Mouse (Mus musculus): ENCODE data around the gene Emilin2. TPM values are rescaled to one million over a fixed set of nuclear protein-coding genes. Genes with fewer than 3 reads are reported as not detected.

The Emilin2 gene
- polyA plus RNA-seq, 1 experiment: 10.1 TPM

DNA sequence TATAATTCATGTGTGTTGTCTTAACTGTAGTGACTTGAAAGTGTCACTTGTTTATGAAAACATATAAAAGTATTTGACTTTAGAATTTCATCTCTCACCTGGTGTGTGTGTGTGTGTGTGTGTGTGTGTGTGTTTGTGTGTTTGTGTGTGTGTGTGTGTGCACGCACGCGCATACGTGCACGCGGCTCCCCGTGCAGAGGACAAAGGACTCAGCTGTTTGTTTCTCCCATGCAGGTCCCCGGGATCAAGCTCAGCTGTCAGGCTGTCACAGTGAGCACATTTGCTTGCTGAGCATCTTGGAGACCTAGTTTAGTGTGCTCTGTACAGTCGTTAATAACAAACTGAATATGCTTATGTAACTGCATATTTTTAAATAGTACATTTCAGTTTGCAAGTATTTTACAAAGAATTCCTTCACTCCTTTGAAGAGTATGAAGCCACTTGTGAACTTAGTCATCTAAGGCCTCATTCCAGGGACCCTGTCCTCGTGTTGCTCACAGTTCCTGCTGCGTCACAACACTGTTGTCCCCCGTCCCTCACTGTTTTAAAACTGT is 77.7 kb downstream of the Emilin2 start:
- DNase-seq (ENCODE audit: low read depth): no peak

DNA sequence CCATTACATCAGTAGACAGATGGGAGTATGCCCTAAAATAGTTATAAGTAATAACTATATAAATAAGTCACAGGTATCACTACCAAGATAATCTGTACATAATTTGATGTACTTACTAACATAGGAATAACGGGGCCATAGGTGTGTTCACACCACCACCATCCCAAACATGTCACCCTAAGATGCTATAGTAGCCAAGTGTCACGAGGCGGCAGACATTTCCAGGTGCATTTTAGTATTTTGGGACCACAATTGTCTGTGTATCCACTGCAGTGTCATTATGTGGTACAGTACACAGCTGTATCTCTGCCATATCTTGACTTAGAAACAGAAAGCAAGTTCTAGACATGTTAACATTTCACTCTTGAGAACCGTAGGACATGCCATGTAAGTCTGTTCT is 78.6 kb downstream of the Emilin2 start:
- DNase-seq (ENCODE audit: low read depth): no peak

DNA sequence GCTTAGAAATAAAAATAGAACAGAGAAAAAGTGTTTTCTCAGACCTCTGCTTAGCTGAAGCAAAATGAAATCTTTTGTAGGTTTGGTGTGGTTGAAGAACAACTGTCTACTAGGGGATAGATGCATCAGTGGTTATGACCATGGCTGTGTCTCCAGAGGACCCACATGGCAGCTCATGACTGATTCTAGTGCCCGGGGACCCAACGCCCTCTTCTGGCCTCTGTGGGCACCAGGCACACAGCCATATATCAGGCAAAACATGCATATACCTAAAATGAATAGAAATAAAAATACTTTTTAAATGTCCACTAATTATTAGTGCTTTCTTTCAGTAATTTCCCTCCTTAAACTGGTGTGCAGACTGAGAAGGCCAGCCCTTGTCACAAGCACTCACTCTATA is 79.8 kb downstream of the Emilin2 start:
- no peak for DNase-seq (ENCODE audit: low read depth)

DNA sequence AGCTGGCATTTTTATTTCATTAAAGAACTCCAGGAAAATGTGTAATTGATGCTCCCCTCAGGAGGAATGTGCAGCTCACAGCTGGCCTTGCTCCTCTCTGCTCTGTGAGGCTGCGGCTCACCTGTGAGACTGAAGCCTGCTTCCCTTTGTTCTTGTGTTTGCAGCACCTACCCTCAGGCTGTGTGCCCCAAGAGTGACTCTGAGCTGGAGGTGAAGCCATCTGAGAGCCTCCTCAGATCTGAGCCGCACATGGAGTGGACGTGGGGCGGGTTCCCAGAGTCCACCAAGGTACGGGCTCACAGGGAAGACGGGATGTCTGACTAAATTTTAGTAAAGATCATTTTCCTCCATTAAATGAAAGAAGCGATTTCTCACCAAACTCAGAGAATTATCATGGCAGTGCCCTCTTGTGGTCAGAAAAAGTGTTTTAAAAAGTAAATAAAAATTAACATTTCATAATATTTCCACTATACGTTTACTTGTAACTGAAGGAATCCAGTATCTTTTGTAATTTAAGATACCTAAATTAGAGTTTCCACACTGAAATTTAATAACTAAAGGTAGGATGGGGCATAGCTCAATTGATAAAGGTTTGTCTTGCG is 81.6 kb downstream of the Emilin2 start:
- DNase-seq (ENCODE audit: low read depth): no peak

DNA sequence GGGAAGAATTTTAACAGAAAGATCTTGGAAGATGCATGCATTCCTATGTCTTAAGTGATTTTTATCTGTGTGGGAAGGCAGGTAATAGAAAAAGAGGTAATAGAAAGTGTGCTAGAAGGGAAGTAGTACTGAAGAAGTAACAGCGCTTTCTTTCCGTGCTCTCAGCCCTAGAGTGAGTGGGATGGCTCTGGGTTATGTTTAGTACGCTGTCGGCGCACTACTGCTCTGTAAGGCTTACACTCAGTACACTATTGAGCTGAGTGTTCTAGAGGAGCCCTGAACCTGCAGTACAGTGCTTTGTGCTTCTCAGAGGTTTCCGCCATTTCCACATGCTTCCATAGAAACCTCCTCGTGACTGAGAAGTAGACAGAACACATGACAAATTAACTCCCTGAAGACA is 83.1 kb downstream of the Emilin2 start:
- no peak for DNase-seq (ENCODE audit: low read depth)

DNA sequence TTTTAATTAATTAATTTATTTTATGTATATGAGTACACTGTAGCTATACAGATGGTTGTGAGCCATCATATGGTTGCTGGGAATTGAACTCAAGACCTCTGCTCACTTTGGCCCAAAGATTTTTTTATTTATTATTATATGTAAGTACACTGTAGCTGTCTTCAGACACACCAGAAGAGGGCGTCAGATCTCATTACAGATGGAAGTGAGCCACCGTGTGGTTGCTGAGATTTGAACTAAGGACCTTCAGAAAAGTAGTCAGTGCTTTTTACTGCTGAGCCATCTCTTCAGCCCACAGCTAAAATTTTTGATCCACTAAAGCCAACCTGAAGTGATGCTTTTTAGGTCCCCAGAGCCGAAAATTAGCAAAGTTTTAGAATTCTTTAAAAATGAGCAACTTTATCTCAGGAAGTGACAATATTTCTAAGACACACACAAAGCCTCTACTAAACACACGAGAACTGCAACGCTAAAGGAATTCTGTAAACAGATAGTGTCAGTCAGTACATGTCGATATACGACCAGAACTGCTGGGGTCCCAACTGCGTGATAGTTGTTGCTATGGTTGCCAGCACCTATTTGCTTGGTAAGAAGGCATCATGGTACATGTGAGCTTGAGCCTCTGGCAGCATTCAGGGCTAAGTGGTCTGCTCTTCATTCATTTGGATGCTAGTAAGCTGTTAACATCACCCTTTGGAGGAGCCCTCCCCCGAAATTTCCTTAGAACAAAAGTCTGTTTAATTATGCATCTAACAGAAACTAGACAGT is 84.5 kb downstream of the Emilin2 start:
- no peak for DNase-seq (ENCODE audit: low read depth)

DNA sequence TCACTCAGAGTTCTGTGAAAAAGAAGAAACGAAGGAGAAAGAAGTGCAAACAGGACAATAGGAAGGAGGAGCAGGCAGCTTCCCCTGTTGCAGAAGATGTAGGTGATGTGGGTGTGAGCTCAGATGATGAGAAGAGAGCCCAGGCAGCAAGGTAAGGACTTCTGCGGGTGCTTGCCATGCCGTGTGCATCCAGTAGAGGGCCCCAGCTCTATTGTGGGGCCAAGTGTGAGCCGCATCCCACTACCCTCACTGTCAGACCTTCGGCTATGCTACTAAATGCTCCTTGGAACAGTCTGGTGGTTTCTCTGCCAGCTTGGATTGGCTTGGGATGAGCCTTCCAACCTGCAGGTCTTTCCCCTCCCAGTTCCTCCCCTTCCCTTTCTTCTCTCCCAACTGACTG is 86.7 kb downstream of the Emilin2 start:
- DNase-seq (ENCODE audit: low read depth): no peak

DNA sequence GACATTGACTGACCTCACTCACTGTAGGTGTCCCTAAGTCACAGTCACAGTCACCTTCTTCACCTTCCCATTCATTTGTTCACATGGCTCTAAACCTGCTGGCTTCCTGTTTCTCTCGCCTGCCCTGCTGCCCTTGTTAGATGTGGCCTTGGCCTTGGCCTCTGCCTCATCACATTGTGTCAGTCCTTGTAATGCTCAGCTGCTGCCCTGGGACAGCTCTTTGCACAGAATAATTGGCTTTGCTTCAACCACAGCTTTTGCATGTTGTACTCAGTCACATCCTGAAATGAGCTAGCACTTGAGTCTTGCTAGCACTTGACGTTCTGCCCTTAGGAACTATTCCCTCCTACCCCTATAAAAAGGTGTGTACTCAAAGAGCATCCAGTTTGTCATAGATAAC is 87.3 kb downstream of the Emilin2 start:
- DNase-seq (ENCODE audit: low read depth): peak; percentile 63

DNA sequence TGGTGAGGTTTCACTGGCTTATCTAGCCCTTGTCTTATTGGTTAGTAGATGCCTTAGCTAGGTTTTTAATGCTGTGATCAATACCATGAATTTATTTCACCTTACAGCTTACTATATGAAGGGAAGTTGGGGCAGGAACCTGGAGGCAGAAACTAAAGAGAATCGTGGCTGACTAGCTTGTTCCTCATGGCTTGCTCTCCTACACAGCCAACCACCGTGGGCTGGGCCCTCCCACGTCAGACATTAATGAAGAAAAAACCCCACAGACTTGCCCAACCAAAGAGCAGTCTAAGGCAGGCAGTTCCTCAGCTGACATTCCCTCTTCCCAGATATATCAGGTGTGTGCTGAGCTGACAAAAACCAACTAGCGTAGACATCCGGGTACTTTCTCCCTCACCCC is 88.1 kb downstream of the Emilin2 start:
- DNase-seq (ENCODE audit: low read depth): peak; percentile 41

DNA sequence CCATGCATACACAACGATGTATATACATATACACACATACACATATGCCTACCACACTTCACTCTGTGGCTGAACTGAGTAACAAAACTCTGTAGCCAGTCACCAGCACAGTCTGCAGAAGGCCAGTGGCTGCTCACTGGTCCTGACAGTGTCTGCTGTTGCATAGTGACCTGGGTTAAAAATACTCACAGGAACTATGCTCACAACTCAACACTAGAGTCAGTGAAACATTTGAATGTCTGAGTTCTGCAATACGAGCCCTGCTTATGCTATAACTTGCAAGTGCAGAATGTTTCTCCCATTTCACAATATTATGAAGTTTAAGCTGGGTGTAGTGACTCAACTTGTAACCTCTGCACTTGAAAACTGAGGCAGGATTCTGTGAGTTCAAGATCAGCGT is 90.4 kb downstream of the Emilin2 start:
- DNase-seq (ENCODE audit: low read depth): no peak

DNA sequence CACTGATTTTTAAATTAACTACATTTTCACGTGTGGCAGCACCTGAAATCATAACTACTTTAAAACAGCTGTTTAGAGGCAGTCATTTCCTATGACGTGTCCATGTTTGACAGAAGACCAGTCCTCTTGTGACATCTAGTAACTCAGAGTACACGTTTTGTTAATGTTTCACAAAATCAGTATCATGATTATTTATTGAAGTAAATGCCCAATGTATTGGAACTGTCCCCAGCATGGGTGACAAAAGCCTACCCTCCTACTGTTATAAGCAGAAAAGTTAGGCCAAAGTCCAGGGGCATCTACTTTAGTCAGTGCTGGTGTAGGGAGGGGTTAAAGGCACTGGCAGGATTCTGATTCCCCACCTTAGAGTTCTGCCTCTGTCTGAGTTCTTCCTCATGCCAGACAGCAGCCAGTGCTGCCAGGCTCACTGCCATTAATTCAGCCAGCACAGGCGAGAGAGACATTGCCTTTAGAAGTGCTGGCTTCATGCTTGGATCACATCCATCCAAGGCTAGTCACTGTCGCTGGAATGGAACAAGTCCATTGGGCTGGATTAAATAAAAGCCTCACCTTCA is 94.6 kb downstream of the Emilin2 start:
- DNase-seq (ENCODE audit: low read depth): no peak

DNA sequence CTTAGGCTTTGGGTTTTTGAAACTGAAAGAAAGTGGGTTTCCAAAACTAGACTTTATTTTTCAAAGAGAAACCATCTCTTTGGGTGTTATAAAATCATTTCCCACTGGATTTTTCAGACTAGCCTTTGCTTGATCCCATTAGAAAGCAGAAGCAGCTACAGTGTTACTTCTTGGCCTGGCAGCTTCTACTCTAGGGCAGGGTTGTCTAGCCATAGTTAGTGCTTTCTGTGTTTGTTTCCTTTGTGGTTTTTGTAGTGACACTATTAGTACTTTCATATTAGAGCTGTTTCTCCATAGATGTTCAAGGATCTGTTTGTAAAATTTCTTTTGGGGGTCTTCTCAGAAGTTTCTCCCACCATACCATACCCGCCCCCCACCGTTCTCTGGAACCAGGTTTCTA is 95.5 kb downstream of the Emilin2 start:
- DNase-seq (ENCODE audit: low read depth): no peak

DNA sequence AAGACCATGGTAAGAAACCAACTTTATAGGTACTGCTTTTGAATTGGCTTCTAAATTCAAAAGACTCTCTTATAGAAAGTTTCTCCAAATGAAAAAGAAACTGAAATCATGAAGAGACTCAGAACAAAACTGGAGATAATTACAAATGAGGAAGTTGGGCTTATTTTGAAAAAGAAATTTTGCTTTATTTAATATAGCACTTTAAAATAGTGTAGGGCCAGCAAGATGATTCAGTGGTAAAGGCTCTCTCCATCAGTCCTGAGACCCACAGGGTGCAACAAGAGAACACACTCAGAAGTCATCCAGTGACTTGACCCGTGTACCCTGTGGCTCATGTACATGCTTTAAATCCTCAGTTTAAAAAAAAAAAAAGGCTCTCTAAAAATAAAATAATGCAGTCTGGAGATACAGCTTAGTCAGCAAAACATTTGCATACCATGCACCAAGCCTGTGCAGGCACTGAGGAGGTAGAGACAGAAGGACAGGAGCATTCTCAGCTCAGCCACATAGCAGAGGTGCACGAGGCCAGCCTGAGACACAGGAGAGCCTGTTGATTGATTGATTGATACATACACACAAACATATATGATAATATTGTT is 96.4 kb downstream of the Emilin2 start:
- DNase-seq (ENCODE audit: low read depth): no peak

DNA sequence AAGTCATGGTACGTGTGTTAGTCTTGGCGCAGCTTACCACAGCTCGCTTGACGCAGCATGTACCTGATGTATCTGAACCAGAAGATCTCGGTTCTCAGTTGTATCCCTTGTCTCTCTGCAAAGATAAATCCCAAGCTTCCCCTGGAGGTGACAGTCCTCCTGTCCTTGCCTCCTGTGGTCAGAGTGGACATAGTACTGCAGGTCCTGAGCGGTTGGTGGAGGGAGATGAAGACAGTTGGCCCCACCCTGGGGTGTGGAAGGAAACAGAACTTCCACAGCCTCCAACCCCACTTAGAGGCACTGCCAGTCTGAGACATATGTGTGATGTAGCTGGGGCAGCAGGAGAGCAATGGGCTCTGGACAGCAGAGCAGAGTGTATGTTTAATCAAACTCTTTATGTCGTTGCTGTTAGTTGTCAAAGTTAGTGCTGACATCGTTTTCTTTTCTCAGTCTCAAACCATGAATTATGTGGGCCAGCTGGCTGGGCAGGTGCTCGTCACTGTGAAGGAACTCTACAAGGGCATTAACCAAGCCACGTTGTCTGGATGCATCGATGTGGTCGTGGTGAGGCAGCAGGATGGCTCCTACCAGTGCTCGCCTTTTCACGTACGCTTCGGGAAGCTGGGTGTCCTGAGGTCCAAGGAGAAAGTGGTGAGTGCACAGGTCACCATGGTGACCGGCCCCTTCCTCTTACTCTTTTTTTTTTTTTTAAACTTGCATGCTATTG is 97.1 kb downstream of the Emilin2 start:
- no peak for DNase-seq (ENCODE audit: low read depth)

DNA sequence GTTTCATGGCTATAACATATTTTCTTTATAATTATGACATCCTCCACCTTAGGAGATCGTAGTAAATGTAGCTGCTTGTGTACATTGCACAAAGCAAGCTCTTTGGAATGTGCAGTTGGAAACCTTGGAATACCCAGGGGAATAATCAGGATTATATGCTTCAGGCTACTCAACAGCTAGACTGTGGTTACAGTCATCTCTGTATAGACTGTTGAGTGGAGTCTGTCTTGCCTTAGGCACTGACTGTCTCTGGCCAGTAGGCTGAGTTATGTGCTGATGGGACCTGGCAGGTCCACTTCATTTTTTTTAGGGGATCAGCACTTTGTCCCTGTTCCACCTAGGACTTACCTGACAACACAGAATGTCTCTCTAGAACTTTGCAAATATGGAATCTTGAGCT is 98.1 kb downstream of the Emilin2 start:
- DNase-seq (ENCODE audit: low read depth): no peak

DNA sequence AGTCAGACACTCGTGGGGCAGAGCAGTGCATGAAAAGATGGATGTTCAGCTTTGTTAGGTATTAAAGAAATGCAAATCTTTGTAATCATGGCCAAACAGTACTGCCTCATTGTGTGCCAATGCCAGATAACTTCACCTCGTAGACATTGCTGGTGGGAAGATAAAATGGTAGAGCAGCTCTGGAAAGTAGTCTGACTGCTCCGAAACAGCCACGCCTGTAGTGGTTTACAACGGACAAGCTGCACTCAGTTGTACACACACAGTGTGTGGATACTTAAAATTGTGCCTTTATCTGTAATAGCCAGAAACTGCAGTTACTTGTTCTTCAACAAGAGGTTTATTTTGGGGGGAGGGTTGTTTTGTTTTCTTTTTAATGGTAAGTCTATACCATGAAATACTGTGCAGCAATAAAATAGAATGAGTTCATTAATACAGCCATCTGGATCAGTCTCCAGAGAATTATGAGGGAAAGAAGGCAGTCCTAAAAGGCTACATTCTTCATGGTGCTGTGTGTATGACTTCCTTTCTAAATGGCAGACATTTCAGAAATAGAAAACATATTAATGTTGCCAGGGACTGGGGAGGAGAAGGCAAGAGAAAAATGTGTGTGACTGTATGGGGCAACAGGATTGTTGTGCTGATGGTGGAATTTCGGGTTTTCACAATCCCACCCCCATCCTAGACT is 99.7 kb downstream of the Emilin2 start:
- DNase-seq (ENCODE audit: low read depth): no peak

DNA sequence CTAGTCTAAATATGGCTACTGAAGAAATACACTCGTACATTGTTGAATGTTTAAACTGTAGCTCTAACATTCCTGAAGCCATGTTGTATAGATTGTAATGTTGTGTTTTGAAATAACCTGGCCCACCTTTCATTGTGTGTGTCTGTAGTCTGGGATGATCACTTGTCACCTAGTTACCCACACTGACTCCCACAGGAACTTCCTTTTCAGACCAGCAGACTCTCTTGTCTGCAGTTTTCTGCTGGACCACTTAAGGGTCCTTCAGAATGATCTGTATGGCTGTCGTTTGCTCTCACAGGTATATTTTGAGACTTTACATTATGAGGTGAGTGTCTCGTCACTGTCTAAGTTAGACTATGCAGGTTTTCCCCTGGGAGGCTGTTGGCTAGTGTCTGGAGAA is 101.8 kb downstream of the Emilin2 start:
- DNase-seq (ENCODE audit: low read depth): no peak

DNA sequence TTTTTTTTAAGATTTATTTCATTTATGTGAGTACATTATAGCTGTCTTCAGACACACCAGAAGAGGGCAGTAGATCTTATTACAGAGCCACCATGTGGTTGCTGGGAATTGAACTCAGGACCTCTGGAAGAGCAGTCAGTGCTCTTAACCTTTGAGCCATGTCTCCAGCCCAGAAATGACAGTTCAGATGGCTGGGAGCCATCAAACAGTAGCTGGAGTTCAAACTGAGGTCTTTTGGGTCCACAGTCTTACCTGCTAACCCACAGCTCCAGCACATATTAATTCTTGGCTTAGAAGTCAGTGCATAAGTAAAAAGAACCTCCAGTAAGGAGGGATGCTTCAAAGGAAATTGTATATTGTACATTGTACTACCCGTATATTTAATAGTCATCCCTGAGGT is 102.9 kb downstream of the Emilin2 start:
- no peak for DNase-seq (ENCODE audit: low read depth)

DNA sequence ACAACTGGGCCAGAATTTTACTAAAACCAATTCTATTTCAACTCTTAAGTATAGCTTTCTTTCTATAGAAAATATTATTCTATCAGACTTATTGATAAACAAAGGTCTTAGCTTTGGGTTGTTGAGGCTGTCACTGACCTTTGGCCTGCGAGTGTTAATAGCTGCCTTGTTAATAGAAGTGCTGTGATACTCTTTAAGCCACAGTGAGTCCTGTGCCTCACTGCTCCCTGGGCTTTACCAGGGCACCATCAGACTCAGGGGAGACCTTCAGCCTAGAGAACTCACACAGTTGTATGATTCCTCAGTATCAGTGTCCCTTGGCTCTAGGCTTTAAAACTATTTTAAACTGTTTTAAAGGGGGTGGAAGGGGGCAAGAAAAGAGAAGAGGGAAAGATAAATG is 103.4 kb downstream of the Emilin2 start:
- DNase-seq (ENCODE audit: low read depth): no peak

DNA sequence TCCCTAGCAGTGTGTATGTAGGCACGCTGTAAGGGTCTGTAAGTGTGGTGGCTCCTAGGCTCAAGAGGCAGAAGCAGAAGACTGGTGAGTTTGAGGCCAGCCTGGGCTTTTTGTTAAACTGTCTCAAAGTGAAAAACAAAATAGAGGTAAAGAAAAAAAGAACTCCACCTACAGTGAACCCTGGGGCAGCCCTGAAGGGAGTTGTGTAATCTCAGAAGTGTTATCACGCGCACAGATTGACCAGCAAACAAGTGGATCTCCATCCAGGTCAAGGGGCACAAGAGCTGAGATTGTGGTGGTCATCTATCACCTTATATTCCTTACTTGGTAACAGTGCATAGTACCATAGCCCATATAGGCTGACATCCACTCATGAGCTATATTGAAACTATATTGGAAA is 104.5 kb downstream of the Emilin2 start:
- no peak for DNase-seq (ENCODE audit: low read depth)

DNA sequence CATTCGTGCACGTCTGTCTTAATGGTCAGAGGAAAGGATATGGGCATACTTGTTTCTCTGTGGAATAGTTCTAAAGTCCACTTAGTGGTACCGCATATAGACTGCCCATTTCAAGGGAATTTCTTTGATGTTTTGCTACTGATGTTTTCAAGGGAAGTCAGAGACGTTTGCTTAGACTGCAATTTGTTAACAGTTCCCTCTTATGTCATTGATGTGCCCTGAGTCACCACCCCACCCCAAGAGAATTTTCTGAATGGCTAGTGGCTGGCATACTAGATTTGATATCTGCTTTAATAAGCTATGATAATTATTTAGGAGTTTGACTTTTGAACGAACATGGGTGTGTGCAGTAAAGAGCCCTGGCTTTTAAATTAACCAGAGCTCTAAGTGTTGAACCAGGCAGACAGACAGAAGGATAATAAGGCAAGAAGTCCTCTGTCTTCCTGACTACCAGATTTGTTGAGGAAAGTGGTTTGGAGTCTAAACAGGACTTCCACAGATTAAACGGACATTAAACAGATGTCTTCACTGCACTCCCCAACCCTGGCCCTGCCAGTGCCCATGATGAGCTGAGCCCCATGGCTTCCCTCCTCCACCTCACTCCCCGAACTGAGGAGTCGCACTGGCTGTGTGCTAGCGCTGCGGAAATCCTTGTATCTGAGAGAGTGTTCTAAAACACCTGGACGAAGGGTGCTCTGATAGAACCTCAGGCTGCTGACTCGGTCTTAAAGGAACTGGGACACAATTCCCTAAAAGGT is 105.5 kb downstream of the Emilin2 start:
- DNase-seq (ENCODE audit: low read depth): no peak
